Comparison of ENCODE assay signal across 10 mouse cellular contexts in genomic region chr19:26731809-26732208, GRCm38 (mm10).
DNase-seq lines count a peak whose midpoint lies in the region; ATAC-seq and TF ChIP-seq lines count a peak whose summit lies in the region.
"Had no signal": no experiment of that assay in that cellular context is flagged by ENCODE, and none has a peak within 500 bp of the region (broad histone marks: within the 10 kb centered on the region; RNA-seq: fewer than 3 reads in every experiment).

No protein-coding gene starts in this region.

- DNase-seq in forebrain, embryonic 11.5 days (ENCODE audit: low spot score): no peak
- no peak for DNase-seq in forebrain, embryonic 10.5 days (ENCODE audit: extremely low spot score, low spot score)
- DNase-seq in lung, postnatal 10 days: peak; percentile 51
- DNase-seq in lung, adult 2 months: no peak
- DNase-seq in embryo, embryonic 10 days (ENCODE audit: low spot score): peak; percentile 71
- peak; percentile 50 for DNase-seq in mesoderm, embryonic 11.5 days (ENCODE audit: low read depth, low spot score)
- no peak for DNase-seq in spleen, adult 12 weeks (ENCODE audit: low spot score)
- no peak for DNase-seq in kidney, postnatal 10 days
- DNase-seq: liver, embryonic 13.5 days had no signal

- 7% methylated on average over 4 of the region's 4 CpGs for WGBS in forebrain, embryonic 11.5 days
- 9% methylated on average over 4 of the region's 4 CpGs for WGBS in forebrain, embryonic 10.5 days
- 11% methylated on average over 4 of the region's 4 CpGs for WGBS in lung, adult 2 months

- peak; percentile 30; the same call in 1 of the 2 replicates for ATAC-seq in forebrain, embryonic 11.5 days (replicated peaks; ENCODE audit: low FRiP score)

- H3K36me3 ChIP-seq in forebrain, embryonic 11.5 days (ENCODE audit: control insufficient read depth, insufficient read depth, low read length): no peaks in the 10 kb centered on the region
- no peaks in the 10 kb centered on the region for H3K36me3 ChIP-seq in forebrain, embryonic 10.5 days (replicated peaks)
- H3K36me3 ChIP-seq: heart, embryonic 13.5 days; liver, embryonic 13.5 days had no signal

- H3K4me3 ChIP-seq in forebrain, embryonic 11.5 days (ENCODE audit: low read depth, low read length): no peak overlapping the region
- H3K4me3 ChIP-seq in forebrain, embryonic 10.5 days: no peak overlapping the region
- no peak overlapping the region for H3K4me3 ChIP-seq in lung, adult 2 months (replicated peaks; ENCODE audit: extremely low read depth, low read depth, low read length)
- H3K4me3 ChIP-seq: heart, embryonic 13.5 days; liver, embryonic 13.5 days had no signal

- H3K27me3 ChIP-seq in forebrain, embryonic 11.5 days (ENCODE audit: control insufficient read depth, insufficient read depth, low read length): no peaks in the 10 kb centered on the region
- no peaks in the 10 kb centered on the region for H3K27me3 ChIP-seq in forebrain, embryonic 10.5 days (ENCODE audit: poor library complexity, severe bottlenecking)
- H3K27me3 ChIP-seq: heart, embryonic 13.5 days; liver, embryonic 13.5 days had no signal

- H3K4me2 ChIP-seq in forebrain, embryonic 11.5 days (ENCODE audit: low read depth, low read length, severe bottlenecking): no peak overlapping the region
- H3K4me2 ChIP-seq: heart, embryonic 13.5 days; liver, embryonic 13.5 days had no signal

- no peak for TF ChIP-seq CTCF in lung, adult 2 months (IDR thresholded peaks at IDR 0.05; ENCODE audit: insufficient read depth, low read length)

- H3K4me1 ChIP-seq in forebrain, embryonic 11.5 days (replicated peaks; ENCODE audit: control insufficient read depth, insufficient read depth, low read length): 0 out of 2 replicates have a peak, but pooled peaks cover 2% of the 10 kb centered on the region
- peaks cover 24% of the 10 kb centered on the region for H3K4me1 ChIP-seq in forebrain, embryonic 10.5 days
- H3K4me1 ChIP-seq in lung, adult 2 months (ENCODE audit: control insufficient read depth, insufficient read depth, low read length): peaks cover 6% of the 10 kb centered on the region
- H3K4me1 ChIP-seq: liver, embryonic 13.5 days had no signal

- no peak overlapping the region for H3K27ac ChIP-seq in forebrain, embryonic 11.5 days (ENCODE audit: low read depth, low read length)
- no peak overlapping the region for H3K27ac ChIP-seq in forebrain, embryonic 10.5 days
- H3K27ac ChIP-seq: heart, embryonic 13.5 days; liver, embryonic 13.5 days had no signal

- no peaks in the 10 kb centered on the region for H3K9me3 ChIP-seq in forebrain, embryonic 11.5 days (ENCODE audit: control insufficient read depth, low read length)
- no peaks in the 10 kb centered on the region for H3K9me3 ChIP-seq in forebrain, embryonic 10.5 days
- H3K9me3 ChIP-seq: heart, embryonic 13.5 days; liver, embryonic 13.5 days had no signal

- no peak overlapping the region for H3K9ac ChIP-seq in forebrain, embryonic 11.5 days (ENCODE audit: low read length)
- H3K9ac ChIP-seq: heart, embryonic 13.5 days; liver, embryonic 13.5 days had no signal

- no peak for TF ChIP-seq POLR2A in lung, adult 2 months (IDR thresholded peaks at IDR 0.05; ENCODE audit: borderline replicate concordance, extremely low read depth, low read depth, low read length)

Comparison
In these comparisons a context has a peak if more than half of its experiments do, and no peak if none do; other contexts are left out.
1. DNase-seq: peak in lung, postnatal 10 days (single experiment), embryo, embryonic 10 days (single experiment) and mesoderm, embryonic 11.5 days (single experiment); none in forebrain, embryonic 11.5 days (single experiment), forebrain, embryonic 10.5 days (single experiment), lung, adult 2 months (single experiment), spleen, adult 12 weeks (single experiment) and kidney, postnatal 10 days (single experiment).